Mouse (Mus musculus) lung, postnatal 10 days (tissue): ENCODE measurements at regions not wholly inside any gene's neighbourhood (a gene's known extent, or its start where the extent isn't known, plus 50 kb on each side); places are given as distances from the start of the nearest gene placed in this dataset.

Experiments
- DNase-seq: peaks from one replicate; pipeline ENCODE4 v3.0.0; 2021

- peak; percentile 36 for DNase-seq
Measured at GRCm38 (mm10) chr4:12230731-12231130, 58.9 kb upstream of the Fam92a start.
